Comparison of ENCODE assay signal across 25 mouse cellular contexts in the genomic region with DNA sequence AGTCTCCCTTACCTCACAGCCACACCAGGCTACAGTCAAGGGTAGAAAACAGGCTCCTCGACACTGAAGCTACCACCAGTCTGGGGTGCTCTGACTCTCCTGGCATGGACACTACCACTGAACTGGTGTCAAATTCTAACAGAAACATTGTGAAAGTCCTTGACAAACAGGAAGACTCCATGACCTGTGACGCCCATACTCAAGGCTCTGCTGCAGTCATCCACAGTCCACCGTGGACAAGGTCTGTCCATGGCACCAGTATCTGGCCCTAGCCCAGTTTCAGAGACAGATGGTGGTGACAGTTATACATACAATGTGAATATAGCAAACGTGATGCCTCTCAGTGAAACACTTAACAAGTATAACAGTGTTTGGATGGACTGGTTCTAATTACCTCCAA.
"Had no signal": no experiment of that assay in that cellular context is flagged by ENCODE, and none has a peak within 500 bp of the region (broad histone marks: within the 10 kb centered on the region; RNA-seq: fewer than 3 reads in every experiment).

No protein-coding gene starts in this region.

- H3K4me3 ChIP-seq: heart, adult 2 months; heart, embryonic 12.5 days; hindbrain, embryonic 10.5 days; hindbrain, embryonic 12.5 days; intestine, embryonic 15.5 days; kidney, embryonic 15.5 days; layer of hippocampus, adult 2 months; limb, embryonic 10.5 days; limb, embryonic 12.5 days; liver, embryonic 13.5 days; liver, embryonic 15.5 days had no signal

- H3K9me3 ChIP-seq: heart, embryonic 12.5 days; hindbrain, embryonic 10.5 days; hindbrain, embryonic 12.5 days; intestine, embryonic 15.5 days; kidney, embryonic 15.5 days; limb, embryonic 10.5 days; limb, embryonic 12.5 days; liver, embryonic 13.5 days; liver, embryonic 15.5 days had no signal

- H3K27ac ChIP-seq: heart, adult 2 months; hindbrain, embryonic 10.5 days; hindbrain, embryonic 12.5 days; hindbrain, embryonic 14.5 days; intestine, embryonic 15.5 days; kidney, embryonic 15.5 days; layer of hippocampus, adult 2 months; limb, embryonic 10.5 days; limb, embryonic 12.5 days; liver, embryonic 13.5 days; liver, embryonic 15.5 days had no signal

- DNase-seq: gastrocnemius, postnatal 14 days; gastrocnemius, postnatal 36 days; heart, adult 2 months; heart, postnatal 10 days; heart, postnatal 4 days; kidney, adult 18-20 months; kidney, adult 8-10 months; kidney, postnatal 10 days; kidney, postnatal 25 days; kidney, postnatal 4 days; liver; liver, embryonic 13.5 days had no signal

- H3K36me3 ChIP-seq: heart, embryonic 12.5 days; hindbrain, embryonic 10.5 days; hindbrain, embryonic 12.5 days; intestine, embryonic 15.5 days; kidney, embryonic 15.5 days; limb, embryonic 10.5 days; limb, embryonic 12.5 days; liver, embryonic 13.5 days; liver, embryonic 15.5 days had no signal

- H3K27me3 ChIP-seq: hindbrain, embryonic 12.5 days; intestine, embryonic 15.5 days; kidney, embryonic 15.5 days; limb, embryonic 12.5 days; liver, embryonic 13.5 days had no signal

- ATAC-seq: hindbrain, embryonic 16.5 days; inflammation-experienced regulatory T-cells, adult 6 months; intestine, embryonic 15.5 days; intestine, postnatal 0 days had no signal

- H3K4me1 ChIP-seq: hindbrain, embryonic 10.5 days; hindbrain, embryonic 12.5 days; intestine, embryonic 15.5 days; limb, embryonic 12.5 days; liver, embryonic 13.5 days; liver, embryonic 15.5 days had no signal
